Mouse (Mus musculus) embryo, embryonic 10.5 days (tissue): ENCODE results near the gene Fam19a1.

Experiments
- DNase-seq: peaks from one replicate; pipeline ENCODE4 v3.0.0-alpha.2; 2015; ENCODE audit warnings: low spot score

Fam19a1 gene

DNA sequence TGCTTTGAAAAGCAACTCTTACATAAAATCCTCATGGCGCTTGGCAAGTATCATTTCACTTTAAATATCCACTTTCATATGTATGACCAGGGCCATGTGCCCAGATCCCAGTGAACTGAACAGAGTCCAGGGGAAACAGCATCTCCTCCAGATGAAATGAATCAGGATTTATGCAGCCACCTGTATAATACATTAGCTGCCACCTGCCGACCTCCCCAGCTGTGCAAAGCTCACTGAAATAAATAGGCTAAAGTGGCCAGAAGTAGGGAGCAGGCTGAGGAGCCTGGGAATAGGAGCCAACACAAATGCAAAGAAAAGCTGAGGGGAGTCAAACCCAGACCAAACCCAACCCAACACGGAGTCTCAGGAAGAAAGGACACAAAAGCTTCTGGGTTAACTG is 324.9 kb downstream of the Fam19a1 start:
- DNase-seq: no peak

DNA sequence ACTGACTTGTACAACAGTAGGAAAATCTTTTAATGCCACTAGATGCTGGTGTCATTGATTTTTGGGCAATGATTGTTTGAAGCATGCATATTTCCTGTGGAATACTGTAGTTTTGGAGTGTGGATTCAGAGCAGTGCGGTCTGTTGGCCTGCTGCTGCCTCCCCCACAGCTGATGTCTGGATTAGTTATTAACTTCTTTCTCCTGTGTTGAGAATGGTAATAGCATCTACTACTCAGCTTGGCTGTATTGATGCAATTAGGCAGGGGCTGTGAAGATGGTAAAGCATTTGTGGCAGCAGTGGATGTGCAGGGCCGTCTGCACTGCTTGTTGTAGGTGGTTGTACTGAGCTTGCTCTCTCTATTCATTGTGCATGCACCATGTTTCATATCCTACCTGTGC is 326.5 kb downstream of the Fam19a1 start:
- no peak for DNase-seq

DNA sequence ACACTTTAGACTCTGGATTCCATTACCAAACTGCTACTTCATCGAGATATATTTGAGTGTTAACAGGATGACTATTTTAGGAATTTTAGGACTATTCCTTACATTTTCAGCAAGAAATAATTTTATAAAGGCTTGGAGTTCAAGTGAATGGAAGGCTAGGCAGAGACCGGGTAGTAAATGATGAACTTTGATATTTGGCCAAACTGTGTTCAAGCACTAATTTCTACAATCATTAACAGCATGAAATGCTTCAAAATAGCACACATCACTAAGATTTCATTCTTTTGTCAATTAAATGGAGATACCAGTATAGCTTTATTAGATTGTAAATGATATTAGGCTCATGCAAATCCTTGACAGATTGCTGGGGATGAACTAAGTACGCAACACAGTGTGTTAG is 329.0 kb downstream of the Fam19a1 start:
- no peak for DNase-seq

DNA sequence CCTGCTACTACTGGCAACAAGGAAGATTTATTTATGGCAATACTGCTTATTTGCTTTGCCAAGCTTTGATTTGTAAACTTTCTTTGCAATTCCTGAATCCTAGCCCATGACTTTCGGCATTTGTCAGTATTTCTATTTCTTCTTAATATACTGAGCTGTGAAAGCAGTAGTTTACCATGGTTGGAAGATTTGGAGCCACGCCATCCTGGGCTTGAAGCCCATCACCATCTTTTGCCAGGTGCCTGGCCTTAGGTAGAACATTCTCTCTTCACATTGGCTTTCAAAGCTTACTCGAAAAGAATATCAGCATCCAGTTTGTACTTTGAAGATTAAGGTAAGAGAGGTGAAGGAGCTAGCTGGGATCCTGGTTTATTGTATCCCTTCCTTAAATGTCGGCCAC is 334.5 kb downstream of the Fam19a1 start:
- DNase-seq: no peak

DNA sequence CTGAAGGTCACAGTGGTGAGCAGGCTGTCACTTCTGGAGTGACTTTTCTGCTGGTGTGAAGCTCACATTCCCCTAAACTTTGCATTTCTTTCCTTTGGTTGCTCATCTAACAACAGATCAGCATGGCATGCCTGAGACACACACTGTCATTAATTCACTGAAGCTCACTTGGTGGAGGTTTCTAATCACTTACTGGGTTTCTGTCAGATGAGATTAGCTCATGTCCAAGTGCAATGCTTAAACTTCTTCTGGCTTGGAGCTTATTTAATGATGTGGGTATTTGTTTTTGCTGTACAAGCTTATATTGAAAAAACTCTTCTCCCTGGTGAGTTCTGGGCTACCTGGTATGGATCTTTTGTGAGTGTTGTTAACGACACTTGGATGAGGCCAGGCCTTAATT is 343.3 kb downstream of the Fam19a1 start:
- DNase-seq: no peak

DNA sequence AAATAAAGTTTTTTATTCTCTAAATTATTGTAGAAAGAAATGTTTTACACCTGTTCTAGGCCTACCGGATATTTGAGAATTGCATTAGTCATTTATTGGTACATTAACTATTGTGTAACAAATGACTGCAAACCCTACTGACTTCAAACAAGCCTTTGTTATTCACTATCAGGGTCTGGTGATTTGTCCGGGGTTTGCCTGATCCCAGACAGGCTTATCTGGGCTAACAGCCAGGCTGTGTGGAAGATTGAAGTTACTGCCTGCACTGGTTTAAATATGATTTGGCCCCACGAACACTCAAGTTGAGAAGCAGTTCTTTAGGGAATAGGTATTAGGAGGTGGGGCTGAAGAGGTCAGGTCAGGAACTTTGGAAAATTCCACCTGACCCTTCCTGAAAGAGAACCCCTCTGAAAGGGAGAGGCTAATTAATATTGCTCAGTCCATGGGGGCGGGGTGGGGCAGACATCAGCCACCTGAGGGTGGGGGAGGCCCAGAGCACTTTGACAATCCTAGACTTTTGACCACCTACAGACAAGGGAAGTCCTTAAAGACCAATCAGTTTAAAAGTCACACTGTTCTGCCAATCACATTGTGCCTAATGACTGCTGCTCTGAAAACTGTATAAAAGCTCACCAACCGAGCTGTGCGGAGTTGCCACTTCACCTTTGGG is 344.8 kb downstream of the Fam19a1 start:
- DNase-seq: peak; percentile 9

DNA sequence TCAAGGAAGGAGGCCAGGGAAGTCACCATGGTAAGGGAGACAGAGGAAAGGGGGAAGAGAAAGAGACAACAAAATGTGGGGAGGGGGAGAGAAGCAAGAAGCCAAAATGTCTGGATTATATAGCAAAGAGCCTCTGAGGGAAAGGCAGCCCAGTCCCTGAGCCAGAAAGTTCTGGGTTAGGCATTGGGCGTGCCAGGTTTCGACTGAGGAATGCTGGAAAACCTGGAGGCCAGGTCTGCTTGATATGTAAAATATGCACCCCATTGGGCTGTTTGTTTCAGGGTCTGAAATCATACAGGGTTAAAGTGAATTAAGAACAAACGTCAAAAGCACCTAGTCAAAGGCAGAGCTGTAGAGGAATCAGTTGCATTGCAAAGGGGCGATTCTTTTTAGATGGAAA is 346.1 kb downstream of the Fam19a1 start:
- no peak for DNase-seq

DNA sequence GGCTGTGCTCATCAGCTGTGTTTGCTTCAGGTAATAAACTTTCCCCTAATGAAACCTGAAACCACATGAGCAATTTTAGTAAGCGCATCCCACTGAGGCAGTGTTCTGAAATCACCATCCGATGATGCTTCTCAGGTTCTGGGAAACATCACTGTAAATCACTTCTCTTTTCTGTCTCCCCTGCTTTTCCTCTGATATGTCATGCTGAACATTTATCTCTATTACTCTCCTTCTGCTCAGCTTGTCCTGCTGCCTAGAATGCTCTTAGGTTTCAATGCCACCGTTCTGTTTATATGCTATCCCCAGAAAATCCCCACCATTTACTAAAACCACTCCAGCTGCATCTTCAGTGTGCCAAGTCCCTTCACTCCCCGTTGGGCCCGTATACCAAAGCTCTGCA is 386.5 kb downstream of the Fam19a1 start:
- no peak for DNase-seq

DNA sequence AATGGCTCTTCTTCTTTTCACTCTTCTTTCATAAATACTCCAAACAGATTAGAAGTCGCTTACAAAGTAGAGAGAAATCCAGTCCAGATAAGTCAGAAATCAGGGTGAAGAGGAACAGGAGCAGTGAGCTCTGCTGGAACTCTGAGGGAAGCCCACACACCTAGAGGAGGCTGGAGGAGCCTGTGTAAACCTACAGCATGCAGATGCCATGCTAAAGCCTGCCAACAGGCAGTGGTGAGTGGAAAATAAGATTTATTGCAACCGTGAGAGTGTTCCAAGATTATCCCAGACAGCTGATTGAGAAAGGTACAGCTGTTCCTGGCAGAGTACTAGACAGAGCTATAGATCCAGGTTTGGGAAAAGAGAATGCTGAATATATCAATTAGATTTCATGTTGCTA is 428.6 kb downstream of the Fam19a1 start:
- DNase-seq: no peak

DNA sequence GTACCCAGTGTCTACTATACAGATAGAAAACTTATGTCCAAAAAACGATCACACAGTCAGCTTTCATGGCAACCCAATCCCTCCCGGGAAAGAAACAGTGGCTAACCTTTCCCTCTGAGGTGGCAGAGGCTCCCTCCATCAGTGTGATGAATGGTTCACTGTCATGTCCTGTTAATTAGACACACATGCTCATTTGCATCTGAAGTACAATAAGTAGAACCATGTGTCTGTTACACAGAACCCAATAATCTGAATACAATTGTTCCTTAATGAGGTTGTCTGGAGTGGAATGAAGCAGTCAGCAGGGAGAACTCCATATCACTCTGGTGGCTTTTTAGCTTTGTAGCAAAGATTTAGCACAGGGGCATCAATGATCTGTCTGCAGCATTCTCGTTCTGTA is 431.9 kb downstream of the Fam19a1 start:
- DNase-seq: peak; percentile 28

DNA sequence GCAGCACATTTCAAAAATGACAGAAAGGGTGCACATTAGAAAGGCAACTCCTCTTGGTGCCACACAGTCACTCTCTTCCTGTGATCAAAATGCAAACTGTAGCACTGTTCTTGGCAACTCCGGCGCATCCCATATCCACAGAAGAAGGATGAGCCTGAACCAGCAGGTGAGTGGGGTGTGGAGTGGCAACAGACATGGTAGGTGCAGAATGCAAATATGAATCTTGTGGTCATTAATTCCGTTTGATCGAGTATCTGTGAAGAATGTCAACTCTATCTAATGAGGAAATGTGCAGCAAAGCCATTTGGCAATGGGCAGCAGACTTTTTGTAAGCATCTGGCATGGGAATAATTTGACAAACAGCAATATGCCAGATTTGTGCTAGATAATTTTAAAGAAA is 437.5 kb downstream of the Fam19a1 start:
- no peak for DNase-seq

DNA sequence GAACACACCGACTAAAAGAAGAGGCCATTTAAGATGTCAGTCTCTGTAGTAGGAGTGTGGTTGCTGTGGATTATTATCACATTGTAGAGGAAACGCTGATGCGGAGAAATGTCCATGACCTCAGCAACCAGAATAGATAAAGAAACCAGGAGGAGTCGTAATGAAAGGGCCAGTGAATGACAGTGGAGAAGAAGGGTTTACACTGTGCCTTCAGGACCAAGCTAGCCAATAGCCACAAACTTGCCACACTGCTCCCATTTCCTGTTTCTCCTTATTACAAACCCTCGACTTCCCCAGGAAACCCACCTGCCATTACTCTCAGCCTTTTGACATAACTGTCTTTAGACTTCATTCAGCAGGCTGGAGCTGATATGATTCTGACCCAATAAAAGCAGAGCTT is 465.7 kb downstream of the Fam19a1 start:
- no peak for DNase-seq

DNA sequence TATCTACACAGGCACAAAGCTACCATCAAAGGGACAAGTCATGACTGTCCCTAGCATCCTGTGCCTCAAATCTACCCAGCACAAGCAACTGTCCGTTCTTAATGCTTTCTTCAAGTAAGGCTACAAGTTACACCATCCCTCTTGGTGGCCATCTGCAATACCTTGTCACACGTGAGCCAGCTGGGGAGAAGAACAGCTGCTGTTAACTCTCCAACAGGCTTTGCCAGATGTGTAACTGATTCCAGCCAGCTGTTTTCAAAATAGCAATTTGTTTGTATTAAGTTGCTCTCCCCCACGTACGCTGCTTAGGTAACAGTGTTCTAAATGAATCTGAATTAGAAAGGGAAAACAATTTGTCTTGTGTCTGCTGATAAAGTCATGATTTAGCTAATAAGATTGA is 467.8 kb downstream of the Fam19a1 start:
- no peak for DNase-seq

DNA sequence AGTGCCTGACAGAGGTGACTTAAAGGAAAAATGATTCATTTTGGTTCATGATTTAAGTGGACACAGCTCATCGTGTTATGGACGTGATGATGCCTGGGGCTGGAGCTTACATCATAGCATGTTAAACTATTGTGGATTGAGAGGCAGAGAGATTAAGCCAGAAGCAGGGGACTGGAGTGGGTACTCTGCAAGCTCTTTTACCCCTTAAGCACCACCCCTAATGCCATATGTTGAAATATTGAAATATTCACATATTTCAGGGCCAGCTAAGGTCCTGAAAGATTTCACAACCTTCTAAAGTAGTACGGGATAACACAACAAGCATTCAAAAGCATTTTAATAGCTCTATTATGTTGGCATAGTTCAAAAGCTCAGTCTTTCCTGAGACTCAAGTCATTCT is 468.2 kb downstream of the Fam19a1 start:
- no peak for DNase-seq

DNA sequence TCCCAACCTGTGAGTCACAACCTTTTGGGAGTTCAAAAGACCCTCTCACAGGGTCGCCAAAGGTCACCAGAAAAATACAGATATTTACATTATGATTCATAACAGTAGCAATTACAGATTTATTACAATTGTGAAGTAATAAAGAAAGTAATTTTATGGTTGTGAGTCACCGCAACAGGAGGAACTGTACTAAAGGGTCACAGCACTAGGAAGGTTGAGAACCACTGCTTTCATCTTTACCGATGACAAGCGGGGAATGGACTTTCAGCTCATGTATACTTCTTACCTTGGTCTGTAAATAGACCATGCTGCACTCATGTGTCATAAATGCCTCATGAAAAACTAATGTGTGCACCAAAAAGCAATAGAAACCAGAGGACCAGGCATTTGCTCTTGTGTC is 474.5 kb downstream of the Fam19a1 start:
- DNase-seq: no peak

DNA sequence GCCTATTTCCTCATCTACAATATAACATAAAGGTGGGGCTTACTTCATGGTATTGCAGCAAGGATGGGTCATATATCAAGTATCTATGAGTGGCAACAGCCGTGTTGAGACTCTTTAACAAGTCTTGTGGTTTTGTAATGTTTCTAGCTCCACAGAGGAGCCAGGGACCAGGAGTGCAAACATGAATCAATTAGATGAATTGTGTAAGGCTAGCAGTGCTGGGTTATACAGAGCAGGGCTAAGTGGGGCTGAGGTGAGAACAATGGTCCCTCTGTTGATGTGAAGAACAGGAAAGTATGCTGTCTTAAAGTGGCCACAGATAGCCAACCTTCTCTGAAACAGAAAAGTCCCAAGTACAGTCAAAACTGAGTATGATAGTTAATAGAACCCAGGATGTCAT is 480.1 kb downstream of the Fam19a1 start:
- no peak for DNase-seq

DNA sequence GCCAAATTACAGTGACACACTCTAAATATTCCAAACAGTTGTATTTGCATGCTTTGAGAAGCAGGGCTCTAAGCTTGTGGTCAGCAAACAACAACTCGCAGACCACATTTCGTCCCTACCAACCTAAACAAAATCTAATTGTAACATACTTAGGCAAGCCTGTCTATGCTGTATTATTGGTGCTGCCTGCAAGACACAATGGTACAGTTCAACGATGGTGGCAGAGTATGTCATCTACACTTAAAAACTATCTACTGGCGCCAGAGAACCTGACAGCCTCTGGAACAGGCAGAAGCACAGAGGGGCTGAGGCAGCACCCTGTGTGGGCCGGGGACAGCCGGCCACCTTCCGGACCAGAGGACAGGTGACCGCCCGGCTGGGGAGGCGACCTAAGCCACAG is 482.2 kb downstream of the Fam19a1 start:
- DNase-seq: no peak

DNA sequence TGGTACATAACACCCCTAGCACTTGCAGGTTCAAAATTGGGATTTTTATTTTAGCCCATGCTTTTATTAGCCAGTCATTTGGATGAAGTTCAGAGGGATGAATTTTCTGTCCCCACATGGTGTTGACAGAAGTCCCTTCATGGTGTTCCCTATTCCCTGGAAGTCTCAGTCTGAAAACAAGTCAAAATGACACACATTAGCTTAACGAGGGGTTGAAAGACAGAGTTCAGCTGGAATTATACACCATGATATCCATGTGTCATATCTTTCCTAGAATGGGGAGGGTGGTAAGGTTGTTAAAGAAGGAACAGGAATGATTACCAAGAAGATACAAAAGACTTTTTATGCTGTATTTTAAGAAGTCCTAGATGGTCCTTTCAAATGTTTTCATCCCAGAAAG is 511.2 kb downstream of the Fam19a1 start:
- no peak for DNase-seq

DNA sequence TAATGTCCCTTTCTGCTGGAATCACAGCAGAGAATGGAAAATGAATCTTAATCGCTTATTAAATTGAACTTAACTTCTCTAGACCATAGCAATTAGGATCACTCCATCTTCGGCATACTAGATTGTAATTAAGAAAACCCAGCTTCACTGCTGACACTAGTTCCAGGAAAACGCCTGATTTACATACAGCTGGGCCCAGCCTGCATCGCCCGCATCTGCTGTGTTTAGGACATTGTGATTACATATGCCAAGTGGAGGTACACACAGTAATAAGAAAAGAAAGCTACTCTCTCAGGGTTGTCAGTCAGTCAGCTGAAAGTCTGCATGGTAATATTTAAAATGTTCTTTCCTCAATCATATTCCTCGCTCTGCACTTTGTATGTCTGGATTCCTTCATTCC is 518.6 kb downstream of the Fam19a1 start:
- DNase-seq: peak; percentile 6

DNA sequence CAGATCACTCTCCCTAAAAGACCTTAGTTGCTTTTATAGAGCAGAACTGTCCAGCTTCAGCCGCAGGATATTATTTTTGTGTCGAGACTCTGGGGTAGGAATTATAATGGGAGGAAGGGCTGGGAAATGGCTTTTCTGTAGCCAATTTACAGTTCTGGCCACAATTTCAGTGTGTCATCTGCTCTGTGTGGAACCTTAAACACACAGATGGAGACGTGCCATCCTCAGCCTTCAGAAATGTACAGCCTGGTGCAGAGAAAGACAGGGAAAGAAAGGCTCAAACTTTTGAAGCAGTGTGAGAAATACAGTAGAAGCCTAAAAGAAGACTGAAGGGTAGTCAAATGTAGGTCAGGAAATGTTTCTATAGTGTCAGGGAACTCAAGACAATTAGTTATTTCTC is 519.3 kb downstream of the Fam19a1 start:
- DNase-seq: no peak

DNA sequence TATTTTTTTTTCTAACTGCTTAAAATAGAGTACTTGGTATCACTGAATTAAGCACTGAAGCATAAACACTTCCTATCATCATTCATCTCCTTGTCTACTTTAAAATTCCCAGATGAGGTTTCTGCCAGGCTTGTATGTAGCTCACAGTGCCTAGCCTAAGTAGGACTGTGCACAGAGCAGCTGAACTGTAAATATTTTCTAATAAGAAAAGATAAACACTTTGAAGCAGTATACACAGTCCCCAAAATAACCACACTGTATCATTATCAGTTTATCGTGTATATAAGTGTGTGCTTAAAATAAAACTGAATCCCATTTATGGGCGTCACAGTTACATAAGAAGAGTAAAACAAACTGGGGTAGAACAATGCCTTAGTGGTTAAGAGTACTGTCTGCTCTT is 522.7 kb downstream of the Fam19a1 start:
- no peak for DNase-seq

DNA sequence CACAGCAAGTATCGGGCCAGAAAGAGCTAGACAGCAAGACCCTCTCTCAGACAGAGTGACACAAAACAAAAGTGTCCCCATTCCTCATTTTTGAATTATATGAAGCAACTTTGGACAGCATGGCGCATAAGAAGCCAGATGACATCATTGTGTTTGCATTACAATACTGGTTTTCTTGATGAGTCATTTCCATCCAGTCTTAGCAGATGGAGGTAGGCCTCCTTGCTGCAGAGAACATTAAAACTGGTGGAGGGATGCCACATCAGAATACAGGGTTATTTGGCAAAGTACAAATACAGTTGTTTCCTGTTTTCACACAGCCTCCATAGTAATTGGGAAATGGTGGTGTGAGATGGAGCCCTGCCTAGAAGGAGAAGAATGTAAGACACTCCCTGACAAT is 535.8 kb downstream of the Fam19a1 start:
- no peak for DNase-seq

DNA sequence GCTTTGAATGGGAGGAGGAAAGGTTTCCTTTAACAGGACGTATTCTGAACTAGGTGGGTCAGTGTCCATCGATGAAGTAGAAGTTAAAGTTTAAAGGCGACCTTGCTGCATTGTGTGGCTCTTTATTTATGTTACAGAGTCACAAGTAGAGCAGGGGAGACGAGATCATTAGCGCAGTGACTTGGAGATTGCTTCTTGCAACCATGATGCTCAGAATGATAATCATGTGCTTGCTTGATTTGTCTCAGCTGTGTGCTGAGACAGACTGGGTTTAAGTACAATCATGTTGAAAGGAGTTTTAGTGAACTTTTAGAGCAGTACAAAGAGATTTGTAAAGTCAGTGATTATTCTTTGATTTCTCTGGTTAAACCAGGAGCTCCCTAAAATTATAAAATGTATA is 536.3 kb downstream of the Fam19a1 start:
- no peak for DNase-seq

DNA sequence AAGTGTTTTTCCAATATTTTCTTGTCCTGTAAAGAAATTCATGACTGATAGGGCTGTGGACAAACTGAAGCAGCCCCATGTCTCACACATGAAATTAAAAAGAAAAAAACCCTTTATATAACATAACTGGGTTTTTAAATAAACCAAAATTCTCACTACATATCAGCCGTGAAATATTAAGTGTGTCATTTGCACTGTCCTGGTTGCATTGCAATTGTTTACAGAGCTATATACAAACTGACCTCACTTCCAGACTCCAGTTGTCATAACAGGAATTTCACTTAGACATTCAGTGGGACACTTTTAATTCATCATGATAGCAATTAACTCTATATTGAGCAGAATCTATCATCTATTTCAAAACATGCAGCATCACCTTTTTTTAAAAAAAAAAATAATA is 553.4 kb downstream of the Fam19a1 start:
- no peak for DNase-seq

DNA sequence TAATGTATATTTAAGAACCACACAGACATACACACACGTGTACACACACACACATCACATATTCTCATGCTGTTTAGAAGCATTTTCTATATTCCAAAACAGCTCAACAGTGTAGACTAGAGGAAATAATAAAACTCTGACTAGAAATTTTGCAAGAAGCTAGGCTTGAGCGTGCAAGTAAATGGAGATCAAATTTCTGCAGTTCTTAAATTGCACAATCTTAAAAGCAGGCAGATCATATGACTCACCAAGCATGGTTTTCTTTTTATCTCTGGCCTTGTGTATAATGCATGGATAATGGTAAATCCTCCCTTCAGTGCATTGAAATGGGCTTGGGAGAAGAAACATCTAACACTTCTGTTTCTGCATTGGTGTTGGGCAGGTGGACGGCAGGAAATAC is 564.9 kb downstream of the Fam19a1 start:
- DNase-seq: no peak
